Mouse (Mus musculus) G1E (cell line): Measurements from ENCODE around the gene Rfc4. TPM values are rescaled to one million over a fixed set of nuclear protein-coding genes. Genes with fewer than 3 reads are reported as not detected.

ENCODE experiments used
- ATAC-seq: 2 replicates; pipeline ENCODE4 v1.8.0; 2016; ENCODE audit warnings: mild to moderate bottlenecking; ENCODE audit not compliant: insufficient number of reproducible peaks, poor library complexity, low FRiP score, severe bottlenecking; ENCODE audit errors: extremely low read depth
- DNase-seq: peaks from one replicate; pipeline ENCODE4 v3.0.0; 2012; ENCODE audit warnings: low spot score
- H3K27me3 ChIP-seq: 2 replicates; pipeline ENCODE4 v1.6.1; 2012; ENCODE audit warnings: mild to moderate bottlenecking, low read length, inconsistent platforms; ENCODE audit not compliant: insufficient read depth
- H3K36me3 ChIP-seq: replicated peaks from 2 replicates; pipeline ENCODE3; 2012; ENCODE audit warnings: mild to moderate bottlenecking, inconsistent platforms
- H3K4me1 ChIP-seq: 2 replicates; pipeline ENCODE4 v1.6.1; 2012; ENCODE audit warnings: low read depth, low read length, inconsistent platforms, mixed read lengths; ENCODE audit not compliant: insufficient read depth
- H3K4me3 ChIP-seq: 2 replicates; pipeline ENCODE4 v1.5.1; 2012; ENCODE audit warnings: low read depth, mild to moderate bottlenecking, inconsistent platforms, low read length, moderate library complexity, mixed read lengths
- H3K9me3 ChIP-seq: replicated peaks from 2 replicates; pipeline ENCODE4 v1.6.1; 2012; ENCODE audit warnings: inconsistent platforms
- CTCF ChIP-seq: IDR thresholded peaks from 2 replicates; pipeline ENCODE4 v1.5.1; 2012; ENCODE audit warnings: low read depth, low read length, inconsistent platforms, mixed read lengths
- GATA1 ChIP-seq: IDR thresholded peaks from 2 replicates; pipeline ENCODE4 v1.6.1; 2012; ENCODE audit warnings: borderline replicate concordance, low read length, inconsistent platforms, mixed read lengths
- GATA2 ChIP-seq: IDR thresholded peaks from 2 replicates; pipeline ENCODE4 v1.6.1; 2012; ENCODE audit warnings: low read depth, low read length, inconsistent platforms, borderline replicate concordance
- POLR2AphosphoS5 ChIP-seq: IDR thresholded peaks from 2 replicates; pipeline ENCODE4 v1.6.1; 2012; ENCODE audit warnings: low read depth, low read length, inconsistent platforms; ENCODE audit not compliant: insufficient replicate concordance
- TAL1 ChIP-seq: conservative IDR thresholded peaks from 2 replicates; pipeline ENCODE4 v1.6.1; 2012; ENCODE audit warnings: low read depth, low read length, inconsistent platforms, mixed read lengths
- polyA plus RNA-seq: library from polyadenylated mRNA; stranded (reverse); fragments of >175 nt; gene quantifications from 2 replicates; pipeline ENCODE4 v1.2.3, GENCODE M21; 2012
- total RNA-seq, 2 experiments: library from RNA; stranded (forward) in 1 of 2; stranded (reverse) in 1 of 2; fragments of 200-1000 nt in 1 of 2; fragments of >200 nt in 1 of 2; fragmentation: Nextera tagmentation in 1 of 2; gene quantifications; 2 replicates each; pipeline ENCODE4 v1.2.3; 2014 to 2017

The Rfc4 gene
- total and polyA plus RNA-seq, 3 experiments, result 49.2 to 181 (median 90.1) TPM

DNA sequence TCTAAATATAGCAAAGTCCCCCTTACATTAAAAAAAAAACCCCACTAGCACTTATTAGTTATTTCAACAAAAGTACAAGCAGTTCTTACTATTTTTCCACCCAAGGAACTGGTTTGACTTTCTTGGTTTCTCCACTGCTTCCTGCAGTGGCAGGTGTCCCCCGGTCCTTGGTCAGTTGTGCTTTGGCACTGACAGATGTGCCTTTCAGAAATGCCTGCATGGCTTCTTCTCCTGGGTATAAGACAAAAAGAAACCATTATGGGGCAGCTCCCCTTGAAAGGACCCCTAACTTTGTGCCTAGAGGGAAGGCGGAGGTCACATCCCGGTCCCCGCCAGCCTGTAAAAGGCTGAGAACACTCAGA is 245 bp downstream of the Rfc4 start:
- no peaks in the 10 kb centered on the region for H3K27me3 ChIP-seq
- DNase-seq (no peak), ATAC-seq (0 out of 2 replicates have a peak, but pooled peaks have one; percentile 15)
- no peak for TF ChIP-seq TAL1
- no peak for TF ChIP-seq POLR2AphosphoS5
- no peak for TF ChIP-seq CTCF
- no peak for TF ChIP-seq GATA1
- TF ChIP-seq GATA2, result no peak
- no peaks in the 10 kb centered on the region for H3K9me3 ChIP-seq
- H3K4me1 ChIP-seq, result peaks cover 35% of the 10 kb centered on the region
- H3K4me3 ChIP-seq, result peak overlapping the region; percentile 78
- H3K36me3 ChIP-seq, result peaks cover 53% of the 10 kb centered on the region

DNA sequence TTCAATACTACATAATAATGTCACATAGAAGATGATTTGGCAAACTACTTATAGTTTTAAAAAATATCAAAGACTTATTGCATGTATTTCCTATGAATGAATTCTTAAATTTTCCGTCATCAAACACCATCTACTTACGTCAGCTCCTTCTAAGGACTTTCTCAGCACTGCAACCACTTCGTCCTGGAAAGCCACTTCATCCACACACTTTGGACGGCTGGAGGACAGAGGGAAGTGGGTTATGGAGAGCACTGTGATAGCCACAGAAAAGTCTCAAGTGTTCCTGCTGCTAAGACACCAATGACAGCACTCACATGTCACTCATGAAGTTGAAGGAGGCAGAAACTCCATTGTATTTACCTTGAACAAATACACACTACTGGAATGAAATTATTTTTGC is 3.1 kb downstream of the Rfc4 start:
- TF ChIP-seq GATA1, result no peak
- no peak for TF ChIP-seq TAL1
- no peak for TF ChIP-seq CTCF
- TF ChIP-seq GATA2, result no peak
- TF ChIP-seq POLR2AphosphoS5, result no peak
- peaks cover 30% of the 10 kb centered on the region for H3K4me1 ChIP-seq
- DNase-seq, result no peak
- no peaks in the 10 kb centered on the region for H3K27me3 ChIP-seq
- H3K4me3 ChIP-seq, result no peak overlapping the region
- no peaks in the 10 kb centered on the region for H3K9me3 ChIP-seq
- H3K36me3 ChIP-seq, result peaks cover 69% of the 10 kb centered on the region
- no peak for ATAC-seq

DNA sequence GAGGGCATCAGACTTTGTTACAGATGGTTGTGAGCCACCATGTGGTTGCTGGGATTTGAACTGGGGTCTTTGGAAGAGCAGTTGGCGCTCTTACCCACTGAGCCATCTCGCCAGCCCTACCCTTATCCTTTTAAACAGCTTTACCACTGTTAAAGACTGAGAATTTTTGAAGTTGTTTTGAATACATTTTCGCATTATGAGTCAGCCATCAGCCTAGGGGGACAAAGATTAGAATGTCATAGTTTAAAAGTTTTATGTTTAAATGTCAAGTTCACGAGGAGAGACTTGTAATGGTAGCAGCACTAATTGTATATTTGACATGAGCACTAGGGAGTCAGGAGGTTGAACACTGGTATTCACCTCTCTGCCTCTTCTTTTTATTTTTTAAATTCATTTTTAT is 4.4 kb downstream of the Rfc4 start:
- DNase-seq, result no peak
- no peak for ATAC-seq
- H3K36me3 ChIP-seq, result peaks cover 77% of the 10 kb centered on the region
- no peak overlapping the region for H3K4me3 ChIP-seq
- peaks cover 21% of the 10 kb centered on the region for H3K4me1 ChIP-seq
- TF ChIP-seq CTCF (no peak), POLR2AphosphoS5 (no peak), TAL1 (no peak), GATA2 (no peak), GATA1 (no peak)
- H3K27me3 ChIP-seq, result no peaks in the 10 kb centered on the region
- no peaks in the 10 kb centered on the region for H3K9me3 ChIP-seq

DNA sequence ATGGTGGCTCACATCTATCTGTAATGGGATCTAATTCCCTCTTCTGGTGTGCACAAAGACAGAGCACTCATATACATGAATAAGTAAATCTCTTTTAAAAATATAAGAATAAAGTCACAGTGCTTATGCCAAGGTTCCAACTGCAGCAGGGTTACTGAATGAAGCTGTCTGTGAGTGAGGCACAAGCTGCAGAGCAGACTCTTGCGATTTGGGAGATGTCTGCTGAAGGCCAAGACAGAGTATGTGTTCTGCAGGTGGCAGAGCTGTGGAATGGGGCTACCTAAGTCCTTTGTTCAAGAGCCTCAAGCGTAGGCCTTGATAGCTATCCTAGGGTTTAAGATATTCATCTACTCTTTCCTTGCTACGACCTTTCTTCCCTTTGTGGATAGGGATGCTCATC is 5.1 kb downstream of the Rfc4 start:
- H3K4me3 ChIP-seq, result no peak overlapping the region
- no peaks in the 10 kb centered on the region for H3K27me3 ChIP-seq
- no peak for ATAC-seq
- no peaks in the 10 kb centered on the region for H3K9me3 ChIP-seq
- H3K36me3 ChIP-seq, result peaks cover 84% of the 10 kb centered on the region
- H3K4me1 ChIP-seq, result peaks cover 21% of the 10 kb centered on the region
- DNase-seq, result no peak
- no peak for TF ChIP-seq GATA1
- TF ChIP-seq TAL1, result no peak
- no peak for TF ChIP-seq CTCF
- TF ChIP-seq GATA2, result no peak
- no peak for TF ChIP-seq POLR2AphosphoS5

DNA sequence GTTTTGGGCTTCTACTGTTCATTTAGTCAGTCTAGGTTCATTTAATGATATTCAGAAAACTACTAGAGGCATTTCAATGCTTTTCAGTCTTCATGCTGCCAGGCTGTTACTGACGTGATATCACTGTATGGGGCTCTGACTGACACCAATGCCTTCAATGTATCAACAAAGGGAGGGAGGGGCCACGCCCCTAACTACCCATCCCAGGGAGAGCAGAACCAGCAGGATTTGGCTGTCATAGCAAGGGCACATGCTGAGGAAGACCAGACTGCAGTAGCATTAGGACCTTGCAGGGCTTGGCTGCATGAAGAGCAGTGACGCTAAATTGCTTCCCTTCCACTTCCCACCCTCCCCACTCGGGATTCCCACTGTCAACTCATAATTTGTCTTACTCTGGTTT is 10.4 kb downstream of the Rfc4 start:
- no peaks in the 10 kb centered on the region for H3K27me3 ChIP-seq
- no peak for TF ChIP-seq GATA1
- TF ChIP-seq GATA2, result no peak
- TF ChIP-seq POLR2AphosphoS5, result no peak; the same call in 1 of the 2 replicates
- ATAC-seq, result no peak
- H3K4me1 ChIP-seq, result peaks cover 13% of the 10 kb centered on the region
- H3K9me3 ChIP-seq, result no peaks in the 10 kb centered on the region
- H3K36me3 ChIP-seq, result peaks cover 87% of the 10 kb centered on the region
- H3K4me3 ChIP-seq, result no peak overlapping the region
- DNase-seq, result no peak

DNA sequence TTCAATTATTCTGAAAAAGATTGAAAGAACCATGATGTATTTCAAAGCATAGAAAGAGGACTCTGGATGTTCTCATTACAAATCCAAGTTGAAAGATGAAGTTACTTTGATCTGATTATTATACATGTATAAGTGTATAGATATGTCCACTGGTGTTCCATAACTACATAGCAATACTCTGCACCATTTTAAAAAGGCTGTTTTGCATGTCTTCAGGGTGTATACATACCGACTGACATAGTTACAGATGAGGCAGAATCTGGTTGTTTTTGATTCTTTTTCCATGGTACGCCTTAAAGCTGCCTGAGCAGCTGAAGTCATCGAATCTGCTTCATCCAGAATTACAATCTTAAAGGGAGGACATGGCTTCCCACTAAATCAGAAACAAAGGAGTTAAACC is 12.1 kb downstream of the Rfc4 start:
- H3K4me3 ChIP-seq, result no peak overlapping the region
- peaks cover 11% of the 10 kb centered on the region for H3K4me1 ChIP-seq
- TF ChIP-seq GATA1 (no peak), GATA2 (no peak), POLR2AphosphoS5 (no peak), TAL1 (no peak), CTCF (no peak)
- H3K27me3 ChIP-seq, result no peaks in the 10 kb centered on the region
- ATAC-seq (no peak), DNase-seq (no peak)
- H3K36me3 ChIP-seq, result peaks cover 82% of the 10 kb centered on the region
- H3K9me3 ChIP-seq, result no peaks in the 10 kb centered on the region
